Mouse (Mus musculus) embryonic facial prominence, embryonic 12.5 days (tissue): ENCODE results near the gene Fibcd1. TPM values are rescaled to one million over a fixed set of nuclear protein-coding genes. Genes with fewer than 3 reads are reported as not detected.

ENCODE experiments used
- ATAC-seq: fragments of 200-750 bp; cut with Nextera tagmentation; 2 replicates; pipeline ENCODE4 v1.8.0; 2017; ENCODE audit not compliant: insufficient number of reproducible peaks, insufficient read depth, low FRiP score, low TSS enrichment
- H3K27ac ChIP-seq: fragments of 300-500 bp; sonication (generic); 2 replicates; pipeline ENCODE4 v1.5.1; 2016; ENCODE audit warnings: mild to moderate bottlenecking
- H3K27me3 ChIP-seq: fragments of 300-500 bp; sonication (generic); 2 replicates; pipeline ENCODE4 v1.6.1; 2016; ENCODE audit warnings: mild to moderate bottlenecking, moderate library complexity
- H3K36me3 ChIP-seq: fragments of 300-500 bp; sonication (generic); 2 replicates; pipeline ENCODE4 v1.6.1; 2016; ENCODE audit warnings: mild to moderate bottlenecking
- H3K4me1 ChIP-seq: fragments of 300-500 bp; sonication (generic); 2 replicates; pipeline ENCODE4 v1.6.1; 2016
- H3K4me2 ChIP-seq: fragments of 300-500 bp; sonication (generic); replicated peaks from 2 replicates; pipeline ENCODE4 v1.6.1; 2016; ENCODE audit warnings: mild to moderate bottlenecking, moderate library complexity
- H3K4me3 ChIP-seq: fragments of 300-500 bp; sonication (generic); 2 replicates; pipeline ENCODE4 v1.5.1; 2016; ENCODE audit warnings: mild to moderate bottlenecking
- H3K9ac ChIP-seq: fragments of 300-500 bp; sonication (generic); 2 replicates; pipeline ENCODE4 v1.6.1; 2016; ENCODE audit warnings: mild to moderate bottlenecking, moderate library complexity
- H3K9me3 ChIP-seq: fragments of 300-500 bp; sonication (generic); 2 replicates; pipeline ENCODE4 v1.6.1; 2016; ENCODE audit warnings: mild to moderate bottlenecking, moderate library complexity
- WGBS: fragments of 180-500 bp; shearing (Covaris S2); methylation state at CpG from one replicate; pipeline ENCODE4 v1.1.7; 2016; 5-methylcytosine and 5-hydroxymethylcytosine counted together
- polyA plus RNA-seq: library from polyadenylated mRNA; unstranded; fragments of >200 nt; fragmentation: Nextera tagmentation; extraction: Ambion mirVana; gene quantifications from 2 replicates; pipeline ENCODE4 v1.2.1, GENCODE M21; 2016

The Fibcd1 gene
- 0.52 and 0.78 TPM in 2 replicates for polyA plus RNA-seq

GRCm38 (mm10) chr2:31845896-31846691, at the start of gene Fibcd1:
Fibcd1 (minus strand) TSS chr2:31846005.
- ATAC-seq, result no peak
- Histone ChIP-seq H3K27ac (no peak within 1 kb of the TSS), H3K4me3 (peak within 1 kb of the TSS; percentile 57), H3K9ac (peak within 1 kb of the TSS; percentile 59), H3K27me3 (peaks cover 59% of the 10 kb centered on the region), H3K9me3 (no peaks in the 10 kb centered on the region), H3K36me3 (no peaks in the 10 kb centered on the region), H3K4me2 (peak within 1 kb of the TSS; percentile 86), H3K4me1 (peaks cover 28% of the 10 kb centered on the region)
- WGBS, result under 1% methylated on average over 64 of the region's 88 CpGs

- Histone ChIP-seq H3K9me3 (no peaks in the 10 kb centered on the region), H3K27ac (peak overlapping the region; percentile 51), H3K27me3 (peaks cover under 1% of the 10 kb centered on the region; the same call in 1 of the 2 replicates), H3K36me3 (no peaks in the 10 kb centered on the region), H3K4me3 (no peak overlapping the region), H3K9ac (no peak overlapping the region), H3K4me2 (no peak overlapping the region), H3K4me1 (peaks cover 24% of the 10 kb centered on the region)
- ATAC-seq, result no peak
- WGBS, result 43% methylated on average over 13 of the region's 13 CpGs
Measured at GRCm38 (mm10) chr2:31894221-31894870, 48.5 kb upstream of the Fibcd1 start.

- peaks cover 24% of the 10 kb centered on the region for H3K4me1 ChIP-seq
- no peaks in the 10 kb centered on the region for H3K9me3 ChIP-seq
- H3K27ac ChIP-seq, result peak overlapping the region; percentile 51
- no peak overlapping the region for H3K4me2 ChIP-seq
- peaks cover 12% of the 10 kb centered on the region; the same call in 1 of the 2 replicates for H3K27me3 ChIP-seq
- H3K36me3 ChIP-seq, result no peaks in the 10 kb centered on the region
- WGBS, result 39% methylated on average over 10 of the region's 10 CpGs
- no peak overlapping the region for H3K9ac ChIP-seq
- no peak overlapping the region for H3K4me3 ChIP-seq
- ATAC-seq, result no peak
Measured at GRCm38 (mm10) chr2:31893110-31893669, 47.4 kb upstream of the Fibcd1 start.

GRCm38 (mm10) chr2:31891219-31891618, 45.4 kb upstream of the Fibcd1 start:
- H3K4me2 ChIP-seq, result no peak overlapping the region
- no peaks in the 10 kb centered on the region for H3K36me3 ChIP-seq
- H3K4me3 ChIP-seq, result no peak overlapping the region
- 82% methylated on average over 2 of the region's 2 CpGs for WGBS
- no peak for ATAC-seq
- H3K9ac ChIP-seq, result no peak overlapping the region
- H3K9me3 ChIP-seq, result no peaks in the 10 kb centered on the region
- no peak overlapping the region for H3K27ac ChIP-seq
- peaks cover 29% of the 10 kb centered on the region for H3K4me1 ChIP-seq
- H3K27me3 ChIP-seq, result peaks cover 32% of the 10 kb centered on the region

- peaks cover 44% of the 10 kb centered on the region for H3K27me3 ChIP-seq
- H3K9me3 ChIP-seq, result no peaks in the 10 kb centered on the region
- no peaks in the 10 kb centered on the region for H3K36me3 ChIP-seq
- no peak for ATAC-seq
- no peak overlapping the region for H3K4me3 ChIP-seq
- H3K9ac ChIP-seq, result no peak overlapping the region
- H3K27ac ChIP-seq, result no peak overlapping the region
- peaks cover 21% of the 10 kb centered on the region for H3K4me1 ChIP-seq
- no peak overlapping the region for H3K4me2 ChIP-seq
- WGBS, result 30% methylated on average over 1 of the region's 1 CpGs
Measured at GRCm38 (mm10) chr2:31888871-31889270, 43.1 kb upstream of the Fibcd1 start.

GRCm38 (mm10) chr2:31887030-31887429, 41.2 kb upstream of the Fibcd1 start, which contains the start of gene Lamc3:
Lamc3 (plus strand) TSS chr2:31887291.
- Histone ChIP-seq H3K4me3 (peak within 1 kb of the TSS; percentile 10; the same call in 1 of the 2 replicates), H3K4me1 (peaks cover 9% of the 10 kb centered on the region), H3K9ac (peak within 1 kb of the TSS; percentile 15; the same call in 1 of the 2 replicates), H3K4me2 (peak within 1 kb of the TSS; percentile 35), H3K9me3 (no peaks in the 10 kb centered on the region), H3K27ac (no peak within 1 kb of the TSS), H3K27me3 (peaks cover 63% of the 10 kb centered on the region), H3K36me3 (no peaks in the 10 kb centered on the region)
- peak; percentile 55; the same call in 1 of the 2 replicates for ATAC-seq
- 8% methylated on average over 26 of the region's 26 CpGs for WGBS

- H3K9me3 ChIP-seq, result no peaks in the 10 kb centered on the region
- H3K4me3 ChIP-seq, result no peak overlapping the region
- H3K4me1 ChIP-seq, result peaks cover 10% of the 10 kb centered on the region
- no peak for ATAC-seq
- H3K27me3 ChIP-seq, result peaks cover 78% of the 10 kb centered on the region
- no peak overlapping the region for H3K9ac ChIP-seq
- WGBS, result 21% methylated on average over 6 of the region's 6 CpGs
- H3K36me3 ChIP-seq, result no peaks in the 10 kb centered on the region
- no peak overlapping the region for H3K4me2 ChIP-seq
- no peak overlapping the region for H3K27ac ChIP-seq
Measured at GRCm38 (mm10) chr2:31884806-31885205, 39.0 kb upstream of the Fibcd1 start.

- Histone ChIP-seq H3K27me3 (peaks cover 65% of the 10 kb centered on the region), H3K27ac (no peak overlapping the region), H3K9me3 (no peaks in the 10 kb centered on the region), H3K4me3 (no peak overlapping the region), H3K9ac (no peak overlapping the region), H3K4me2 (no peak overlapping the region), H3K4me1 (peaks cover 10% of the 10 kb centered on the region), H3K36me3 (no peaks in the 10 kb centered on the region)
- no peak for ATAC-seq
- 8% methylated on average over 4 of the region's 4 CpGs for WGBS
Measured at GRCm38 (mm10) chr2:31883061-31883460, 37.3 kb upstream of the Fibcd1 start.

GRCm38 (mm10) chr2:31880868-31881267, 35.1 kb upstream of the Fibcd1 start:
- no peak for ATAC-seq
- peaks cover 5% of the 10 kb centered on the region; the same call in 1 of the 2 replicates for H3K4me1 ChIP-seq
- H3K27me3 ChIP-seq, result peaks cover 56% of the 10 kb centered on the region
- H3K4me2 ChIP-seq, result no peak overlapping the region
- H3K9ac ChIP-seq, result no peak overlapping the region
- H3K9me3 ChIP-seq, result no peaks in the 10 kb centered on the region
- no peak overlapping the region for H3K4me3 ChIP-seq
- H3K36me3 ChIP-seq, result no peaks in the 10 kb centered on the region
- 8% methylated on average over 14 of the region's 14 CpGs for WGBS
- no peak overlapping the region for H3K27ac ChIP-seq

GRCm38 (mm10) chr2:31878610-31879009, 32.8 kb upstream of the Fibcd1 start:
- ATAC-seq, result no peak
- no peaks in the 10 kb centered on the region for H3K36me3 ChIP-seq
- 82% methylated on average over 17 of the region's 17 CpGs for WGBS
- H3K27ac ChIP-seq, result no peak overlapping the region
- H3K4me3 ChIP-seq, result no peak overlapping the region
- peaks cover 49% of the 10 kb centered on the region for H3K27me3 ChIP-seq
- H3K9ac ChIP-seq, result no peak overlapping the region
- H3K4me2 ChIP-seq, result no peak overlapping the region
- H3K4me1 ChIP-seq, result peaks cover 5% of the 10 kb centered on the region; the same call in 1 of the 2 replicates
- H3K9me3 ChIP-seq, result no peaks in the 10 kb centered on the region

- H3K27me3 ChIP-seq, result peaks cover 27% of the 10 kb centered on the region
- H3K4me2 ChIP-seq, result no peak overlapping the region
- no peak overlapping the region for H3K27ac ChIP-seq
- no peaks in the 10 kb centered on the region for H3K36me3 ChIP-seq
- H3K4me1 ChIP-seq, result peaks cover 5% of the 10 kb centered on the region; the same call in 1 of the 2 replicates
- no peak overlapping the region for H3K4me3 ChIP-seq
- H3K9ac ChIP-seq, result no peak overlapping the region; the same call in 1 of the 2 replicates
- 33% methylated on average over 12 of the region's 12 CpGs for WGBS
- 0 out of 2 replicates have a peak, but pooled peaks cover 5% of the 10 kb centered on the region for H3K9me3 ChIP-seq
- no peak for ATAC-seq
Measured at GRCm38 (mm10) chr2:31876446-31876845, 30.6 kb upstream of the Fibcd1 start.
